Mouse (Mus musculus) neural tube, embryonic 11.5 days (tissue): ENCODE results near the gene Scgb1b30. TPM values are rescaled to one million over a fixed set of nuclear protein-coding genes. Genes with fewer than 3 reads are reported as not detected.

Source experiments
- ATAC-seq: fragments of 200-750 bp; cut with Nextera tagmentation; 2 replicates; pipeline ENCODE4 v1.8.0; 2017; ENCODE audit warnings: moderate number of reproducible peaks, mild to moderate bottlenecking, moderate TSS enrichment, moderate library complexity; ENCODE audit not compliant: insufficient read depth, low FRiP score, low TSS enrichment
- DNase-seq: peaks from one replicate; pipeline ENCODE4 v3.0.0-alpha.2; 2015; ENCODE audit warnings: low spot score
- H3K27ac ChIP-seq: fragments of 300-500 bp; sonication (generic); 2 replicates; pipeline ENCODE4 v1.5.1; 2014; ENCODE audit warnings: low read depth, mild to moderate bottlenecking, low read length
- H3K27me3 ChIP-seq: fragments of 300-500 bp; sonication (generic); 2 replicates; pipeline ENCODE4 v1.6.1; 2014; ENCODE audit warnings: mild to moderate bottlenecking, low read length, mixed read lengths; ENCODE audit not compliant: control insufficient read depth, insufficient read depth
- H3K36me3 ChIP-seq: fragments of 300-500 bp; sonication (generic); 2 replicates; pipeline ENCODE4 v1.6.1; 2014; ENCODE audit warnings: mild to moderate bottlenecking, low read length, moderate library complexity, mixed read lengths; ENCODE audit not compliant: control insufficient read depth, insufficient read depth
- H3K4me1 ChIP-seq: fragments of 300-500 bp; sonication (generic); 2 replicates; pipeline ENCODE4 v1.6.1; 2014; ENCODE audit warnings: low read length, mixed read lengths; ENCODE audit not compliant: control insufficient read depth, insufficient read depth
- H3K4me2 ChIP-seq: fragments of 300-500 bp; sonication (generic); 2 replicates; pipeline ENCODE4 v1.6.1; 2014; ENCODE audit warnings: low read depth, mild to moderate bottlenecking, moderate library complexity
- H3K4me3 ChIP-seq: fragments of 300-500 bp; sonication (generic); 2 replicates; pipeline ENCODE4 v1.5.1; 2014; ENCODE audit warnings: low read depth, low read length
- H3K9ac ChIP-seq: fragments of 300-500 bp; sonication (generic); 2 replicates; pipeline ENCODE4 v1.6.1; 2014; ENCODE audit warnings: mild to moderate bottlenecking, low read length
- H3K9me3 ChIP-seq: fragments of 300-500 bp; sonication (generic); 2 replicates; pipeline ENCODE4 v1.6.1; 2016; ENCODE audit warnings: low read length; ENCODE audit not compliant: control insufficient read depth
- WGBS: fragments of 180-500 bp; shearing (Covaris S2); extraction: QIAGEN DNeasy Blood & Tissue Kit; methylation state at CpG from one replicate; pipeline ENCODE4 v1.1.7; 2014; 5-methylcytosine and 5-hydroxymethylcytosine counted together
- polyA plus RNA-seq: library from polyadenylated mRNA; unstranded; fragments of >200 nt; fragmentation: Nextera tagmentation; extraction: Ambion mirVana; gene quantifications from 2 replicates; pipeline ENCODE4 v1.2.1, GENCODE M21; 2014

Gene Scgb1b30
- polyA plus RNA-seq, 1 experiment from 2014 or later: not detected

GRCm38 (mm10) chr7:34147193-34147592 lies 52.0 kb downstream of the Scgb1b30 start:
- Histone ChIP-seq H3K9me3 (no peaks in the 10 kb centered on the region), H3K9ac (no peak overlapping the region), H3K4me1 (no peaks in the 10 kb centered on the region), H3K36me3 (peaks cover 42% of the 10 kb centered on the region), H3K27me3 (no peaks in the 10 kb centered on the region), H3K4me3 (no peak overlapping the region), H3K27ac (no peak overlapping the region), H3K4me2 (no peak overlapping the region)
- 87% methylated on average over 4 of the region's 4 CpGs for WGBS
- ATAC-seq (no peak), DNase-seq (no peak)

Other genes with a start within 250 kb of the Scgb1b30 start
- not detected in 2 replicates for gene Scgb2b26, start 150.4 kb upstream of the Scgb1b30 start, polyA plus RNA-seq
- gene Scgb2b27, start 81.5 kb upstream of the Scgb1b30 start, polyA plus RNA-seq: not detected in 2 replicates
- not detected in 2 replicates for gene Scgb1b27, start 73.9 kb upstream of the Scgb1b30 start, polyA plus RNA-seq
- 5.3 and 5.8 TPM in 2 replicates for gene Wtip, start 37.8 kb downstream of the Scgb1b30 start, polyA plus RNA-seq
- gene Uba2, start 74.2 kb downstream of the Scgb1b30 start, polyA plus RNA-seq: 261 and 264 TPM in 2 replicates
- 60.8 and 64.4 TPM in 2 replicates for gene Pdcd2l, start 101.2 kb downstream of the Scgb1b30 start, polyA plus RNA-seq
- 306 and 324 TPM in 2 replicates for gene Gpi1, start 134.9 kb downstream of the Scgb1b30 start, polyA plus RNA-seq
- gene Gm6096, start 155.6 kb downstream of the Scgb1b30 start, polyA plus RNA-seq: 0.69 and 1.2 TPM in 2 replicates
- gene 4931406P16Rik, start 218.1 kb downstream of the Scgb1b30 start, polyA plus RNA-seq: 34.4 and 35.7 TPM in 2 replicates